In genomic region chr17:45549617-45550181, GRCm38 (mm10) we compare ENCODE assay signal across 8 mouse cellular contexts. TPM values are rescaled to one million over a fixed set of nuclear protein-coding genes. Genes with fewer than 3 reads are reported as not detected.
A peak's percentile ranks its signal among the peaks of the same experiment; 100 is the strongest.
DNase-seq lines count a peak whose midpoint lies in the region; ATAC-seq lines count a peak whose summit lies in the region.
"Had no signal": no experiment of that assay in that cellular context is flagged by ENCODE, and none has a peak within 500 bp of the region (broad histone marks: within the 10 kb centered on the region; RNA-seq: fewer than 3 reads in every experiment).

Gene Tmem151b (minus strand): TSS chr17:45549677.

- peak; percentile 13 for DNase-seq in lung, postnatal 10 days
- DNase-seq in lung, postnatal 14 days: no peak
- DNase-seq in cerebellum, postnatal 14 days: peak; percentile 91 to 92
- DNase-seq in hindbrain, embryonic 10.5 days (ENCODE audit: low spot score): peak; percentile 78
- peak; percentile 80 to 85 for DNase-seq in right cerebral cortex, postnatal 10 days (ENCODE audit: low spot score in 2 of 2)
- no peak for DNase-seq in gastrocnemius, adult 8-10 months (ENCODE audit: low spot score in 2 of 2)

- H3K4me2 ChIP-seq in limb, embryonic 13.5 days (replicated peaks): peak within 1 kb of the TSS; percentile 81

- H3K27me3 ChIP-seq in hindbrain, embryonic 10.5 days (ENCODE audit: insufficient read depth, poor library complexity, severe bottlenecking): peaks cover 67% of the 10 kb centered on the region
- H3K27me3 ChIP-seq in limb, embryonic 13.5 days: peaks cover 61% of the 10 kb centered on the region

- H3K9me3 ChIP-seq in hindbrain, embryonic 10.5 days: no peaks in the 10 kb centered on the region
- no peaks in the 10 kb centered on the region for H3K9me3 ChIP-seq in limb, embryonic 13.5 days

- ATAC-seq in limb, embryonic 13.5 days (ENCODE audit: low FRiP score, low read depth): peak; percentile 59; the same call in 1 of the 2 replicates

- H3K27ac ChIP-seq in hindbrain, embryonic 10.5 days: peak within 1 kb of the TSS; percentile 99
- H3K27ac ChIP-seq in limb, embryonic 13.5 days: peak within 1 kb of the TSS; percentile 77

- H3K36me3 ChIP-seq in hindbrain, embryonic 10.5 days: peaks cover 17% of the 10 kb centered on the region
- H3K36me3 ChIP-seq in limb, embryonic 13.5 days: peaks cover 17% of the 10 kb centered on the region

- H3K9ac ChIP-seq in limb, embryonic 13.5 days: peak within 1 kb of the TSS; percentile 88

- H3K4me3 ChIP-seq in hindbrain, embryonic 10.5 days: peak within 1 kb of the TSS; percentile 97
- peak within 1 kb of the TSS; percentile 83 for H3K4me3 ChIP-seq in limb, embryonic 13.5 days
- H3K4me3 ChIP-seq: erythroblast, embryonic 14.5 days had no signal

- WGBS in hindbrain, embryonic 10.5 days: under 1% methylated on average over 18 of the region's 29 CpGs
- WGBS in limb, embryonic 13.5 days: 1% methylated on average over 14 of the region's 29 CpGs

- H3K4me1 ChIP-seq in hindbrain, embryonic 10.5 days (replicated peaks): peaks cover 64% of the 10 kb centered on the region
- peaks cover 29% of the 10 kb centered on the region for H3K4me1 ChIP-seq in limb, embryonic 13.5 days

RNA-seq across cellular contexts. Expression of gene Tmem151b, which starts in this region (rescaled TPM):
- polyA plus RNA-seq in hindbrain, embryonic 10.5 days (2016; fragmentation: Nextera tagmentation; extraction: Ambion mirVana): 7.2 and 10.6 TPM in 2 replicates
- 10.0 and 10.5 TPM in 2 replicates for polyA plus RNA-seq in limb, embryonic 13.5 days (2015; fragmentation: Nextera tagmentation; extraction: Ambion mirVana)
- total RNA-seq in gastrocnemius, adult 8-10 months (2022): not detected
- polyA plus RNA-seq: erythroblast, embryonic 14.5 days had no signal

Comparison
In these comparisons a context has a peak if more than half of its experiments do, and no peak if none do; other contexts are left out.
1. DNase-seq: peak in lung, postnatal 10 days (single experiment), cerebellum, postnatal 14 days (2 of 2), hindbrain, embryonic 10.5 days (single experiment) and right cerebral cortex, postnatal 10 days (2 of 2); none in lung, postnatal 14 days (single experiment) and gastrocnemius, adult 8-10 months (0 of 2).